Mouse (Mus musculus) heart, postnatal 14 days (tissue): ENCODE results near the gene Cald1. TPM values are rescaled to one million over a fixed set of nuclear protein-coding genes. Genes with fewer than 3 reads are reported as not detected.

ENCODE experiments used
- DNase-seq, 2 experiments: peaks; one replicate each; pipeline ENCODE4 v3.0.0; 2021 to 2022
- intact Hi-C: fragments of 180-260 bp; cut with DNase I; formaldehyde crosslinking; loops from one replicate; pipeline ENCODE4 v1.15.1; 2025
- long read RNA-seq, 2 experiments: library from polyadenylated mRNA; stranded (forward); transcript quantifications; one replicate each; pipeline ENCODE4 v2.0.0; 2021
- total RNA-seq, 2 experiments: library from RNA; stranded (reverse); gene quantifications; 2 replicates each; pipeline ENCODE4 v1.2.3; 2021

Cald1 gene
- 10 to 100 TPM; 56.0 to 59.6 TPM for total RNA-seq
- long read RNA-seq, experiment 1, full-length matches to known transcripts: 30 of 37 reads
- long read RNA-seq, experiment 1, partial matches to known transcripts: 3 of 37 reads
- long read RNA-seq, experiment 1, other reads (novel, unspliced or antisense): 4 of 37 reads
- long read RNA-seq, experiment 2, full-length matches to known transcripts: 33 of 52 reads
- long read RNA-seq, experiment 2, partial matches to known transcripts: 7 of 52 reads
- long read RNA-seq, experiment 2, other reads (novel, unspliced or antisense): 12 of 52 reads

DNA sequence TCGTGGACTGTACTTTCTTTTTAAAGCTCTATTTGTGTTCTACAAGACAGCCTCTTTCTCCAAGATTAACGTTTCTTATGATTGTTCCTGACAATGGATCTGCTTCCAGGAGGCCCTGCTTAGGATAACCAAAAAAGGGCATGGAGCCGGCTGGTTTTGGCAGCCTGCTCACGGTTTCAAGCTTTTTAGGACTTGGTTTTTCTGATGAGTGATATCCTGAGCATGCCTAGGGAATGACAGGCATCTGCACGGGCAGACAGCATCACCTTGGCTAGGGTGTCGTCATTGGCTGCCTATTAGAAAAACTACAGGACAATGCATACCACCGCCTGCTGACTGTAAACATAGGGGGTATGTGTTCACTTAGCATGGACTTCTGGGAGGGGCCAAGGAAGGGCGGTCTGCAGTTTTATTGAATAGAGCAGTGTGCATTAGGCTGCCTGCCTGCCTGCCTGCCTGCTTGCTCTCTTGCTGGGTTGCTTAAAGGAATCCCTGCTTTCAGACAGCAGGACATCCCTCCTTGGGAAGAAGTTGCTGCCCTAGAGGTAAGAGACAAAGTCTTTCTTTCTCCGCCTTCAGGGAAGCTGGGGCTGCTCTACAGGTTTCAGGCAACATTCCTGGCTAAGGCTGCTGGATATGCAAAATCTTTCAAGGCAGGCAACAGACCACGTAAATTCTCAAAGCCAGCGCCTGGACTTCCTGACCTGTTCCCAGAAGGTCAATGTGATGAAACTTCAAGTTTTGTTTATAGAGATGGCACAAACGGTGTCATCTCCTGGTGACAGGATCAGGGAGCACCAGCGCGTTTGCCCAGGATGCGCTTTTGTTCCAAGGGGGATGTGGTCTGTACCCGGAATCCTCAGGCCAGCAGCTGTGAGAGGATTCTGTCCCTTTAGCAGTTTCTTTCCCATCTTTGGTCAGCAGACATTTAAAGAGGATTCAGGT is at the start of gene Cald1:
Gene Cald1, plus strand, starts transcription at position 380 of the 945 bp plus-strand sequence.
- intact Hi-C loops: loop anchor here (5.0 kb wide), 5 partner anchors 39 to 159 kb away; no protein-coding TSS in a partner anchor
- peak; percentile 56 to 57 for DNase-seq

DNA sequence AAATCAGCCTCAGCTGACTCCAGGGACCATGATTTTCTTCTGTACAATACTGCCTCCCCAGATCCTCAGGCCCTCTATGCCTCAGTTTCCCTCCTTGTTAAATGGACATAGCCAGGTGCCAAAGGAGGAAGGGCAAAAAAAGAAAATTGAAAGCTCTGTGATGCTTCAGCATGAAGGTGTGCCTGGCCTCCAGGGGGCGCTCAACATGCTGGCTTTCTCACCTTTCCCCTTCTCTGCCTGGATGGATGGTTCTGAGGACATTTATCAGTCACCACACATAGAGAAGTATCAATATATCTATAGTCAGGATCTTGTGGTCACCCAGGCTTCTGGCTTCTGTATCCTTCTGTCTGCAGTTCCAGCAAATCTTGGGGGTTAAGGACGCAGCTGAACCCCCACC is 49.3 kb upstream of the Cald1 start:
- DNase-seq: peak; percentile 75 to 76
- intact Hi-C loops: loop anchor here (1.0 to 5.0 kb wide), 4 partner anchors 37 to 205 kb away; partner anchors contain the start of gene Cald1

DNA sequence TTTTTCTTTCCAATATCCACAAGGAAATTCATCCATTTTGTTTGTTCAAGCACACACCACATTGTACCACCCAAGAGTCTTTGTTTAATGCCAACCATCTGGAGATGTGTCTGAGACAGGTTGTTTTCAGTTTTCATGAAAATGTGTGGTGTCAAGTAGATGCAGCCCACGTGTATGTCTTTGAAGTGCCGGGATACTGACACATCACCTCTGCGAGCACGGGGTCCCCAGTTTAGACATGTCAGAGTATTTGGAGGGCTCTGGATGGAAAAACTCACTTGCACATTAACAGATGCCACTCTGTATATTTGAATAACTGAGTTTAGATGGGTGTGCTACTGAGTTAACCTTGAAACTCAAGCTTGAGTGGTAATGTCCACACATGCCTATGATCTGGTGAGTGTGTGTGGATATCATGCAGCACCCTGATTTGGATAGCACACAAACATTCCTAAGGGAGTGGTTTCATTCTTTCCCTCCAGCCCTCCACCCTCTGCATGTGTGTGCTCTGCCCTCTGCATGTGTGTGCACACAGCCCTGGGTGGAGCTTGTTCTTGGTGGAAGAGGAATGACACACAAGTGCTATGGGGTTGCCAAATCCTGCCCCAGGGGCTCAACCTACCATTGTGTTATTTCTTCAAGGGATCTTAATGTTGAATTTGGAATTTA is 45.7 kb upstream of the Cald1 start:
- no peak for DNase-seq
- intact Hi-C loops: no loop called here

DNA sequence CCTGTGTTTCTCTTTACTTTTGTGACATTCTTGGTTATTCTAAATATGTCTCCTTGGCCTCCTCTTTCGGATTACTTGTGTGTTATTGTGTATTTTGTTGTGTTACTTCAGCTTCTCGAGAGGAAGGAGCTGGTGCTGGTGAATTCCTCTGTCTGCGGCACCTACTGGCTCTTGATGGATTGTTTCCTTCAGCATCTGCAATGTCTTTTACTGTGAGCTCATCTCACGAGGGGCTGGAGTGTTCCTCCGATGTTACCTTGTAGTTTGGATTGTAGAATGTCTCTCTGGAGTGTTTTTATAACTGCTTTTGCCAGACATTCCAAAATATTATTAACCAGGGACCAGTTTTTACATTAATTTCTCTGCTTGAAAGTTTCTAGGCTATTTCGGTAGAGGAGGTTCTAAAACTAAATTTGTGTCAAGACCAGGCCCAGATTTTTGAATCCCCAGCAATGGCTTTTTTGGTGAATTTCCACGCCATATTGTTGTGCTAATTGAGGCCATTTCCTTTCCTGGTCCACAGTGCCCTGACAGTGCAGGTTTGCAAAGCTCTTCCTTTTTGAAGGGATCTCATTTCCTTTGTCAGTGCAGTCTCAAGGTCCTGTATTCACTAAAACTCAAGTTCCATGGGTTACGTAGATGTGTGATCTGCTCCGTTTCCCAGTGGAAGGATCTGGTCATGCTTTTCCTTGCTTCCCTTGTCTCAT is 43.9 kb upstream of the Cald1 start:
- intact Hi-C loops: no loop called here

DNA sequence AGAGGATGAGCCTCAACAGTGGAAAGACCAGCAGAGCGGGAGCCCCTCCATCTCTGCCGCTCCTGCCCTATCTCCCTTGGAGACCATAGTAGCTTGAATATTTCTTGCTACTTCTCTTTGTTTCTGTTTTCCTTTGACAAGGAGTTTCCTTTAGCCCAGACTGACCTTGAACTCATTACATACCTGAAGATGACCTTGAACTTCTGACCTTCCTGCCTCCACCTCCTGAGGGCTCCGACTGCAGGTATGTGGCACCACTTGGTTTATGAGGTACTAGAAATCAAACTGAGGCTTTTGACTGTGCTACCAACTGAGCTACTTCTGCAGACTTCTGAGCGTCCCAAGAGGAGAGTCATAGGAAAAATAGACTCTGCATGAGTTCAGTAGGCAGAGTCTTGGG is 38.8 kb upstream of the Cald1 start:
- DNase-seq: no peak
- intact Hi-C loops: no loop called here

More for the DNA sequence above, 43.9 kb upstream of the Cald1 start:
- DNase-seq: no peak

DNA sequence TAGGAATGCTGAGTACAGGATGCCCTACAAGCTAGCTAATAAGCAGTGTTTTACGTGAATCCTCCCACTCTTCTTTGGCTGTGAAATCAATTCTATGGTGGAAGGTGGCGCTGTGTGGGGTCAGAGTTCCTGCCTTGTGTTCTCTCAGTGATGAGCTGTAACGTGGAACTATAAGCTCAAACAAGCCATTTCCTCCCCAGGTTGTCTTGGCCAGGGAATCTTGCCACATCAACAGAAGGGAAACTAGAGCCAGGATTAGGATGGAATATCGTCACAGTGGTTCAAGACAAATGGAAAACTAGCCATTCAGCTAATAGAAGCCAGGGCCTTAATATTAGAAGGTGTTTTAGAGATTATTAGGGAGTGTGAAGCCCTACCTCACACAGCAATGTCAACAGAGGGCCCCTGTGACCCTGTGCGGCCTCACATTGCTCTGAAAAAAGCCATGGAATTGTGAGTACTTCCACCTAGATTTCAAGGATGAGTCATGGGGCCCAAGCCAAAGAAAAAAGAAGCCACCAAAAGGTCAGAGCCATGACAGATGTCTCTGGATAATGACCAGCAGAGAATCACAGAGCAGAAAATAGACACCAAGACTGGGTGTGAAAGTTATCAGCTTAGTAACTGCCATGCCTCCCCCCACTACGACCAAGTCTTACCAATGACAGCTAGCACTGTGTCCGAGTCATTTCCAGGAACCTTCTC is 33.0 kb upstream of the Cald1 start:
- no peak for DNase-seq
- intact Hi-C loops: no loop called here

DNA sequence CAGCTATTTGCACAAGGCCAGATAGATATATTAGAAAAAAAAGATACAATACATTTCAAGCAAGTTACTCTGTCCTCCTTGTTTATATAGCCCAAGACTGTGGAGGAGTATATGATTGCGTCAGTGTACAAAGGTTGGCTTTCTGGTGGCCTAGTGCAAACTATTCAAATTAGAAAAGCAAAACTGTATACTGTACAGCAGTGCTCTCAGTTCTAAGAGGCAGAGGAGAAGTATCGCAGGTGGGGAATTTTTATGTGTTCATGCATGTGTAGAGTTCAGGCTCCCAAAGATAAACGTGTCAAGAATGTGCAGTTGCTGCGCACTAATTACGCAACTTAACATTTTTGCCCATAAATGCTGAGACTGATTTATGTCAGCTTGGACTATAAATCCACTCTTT is 31.0 kb upstream of the Cald1 start:
- no peak for DNase-seq
- intact Hi-C loops: no loop called here

DNA sequence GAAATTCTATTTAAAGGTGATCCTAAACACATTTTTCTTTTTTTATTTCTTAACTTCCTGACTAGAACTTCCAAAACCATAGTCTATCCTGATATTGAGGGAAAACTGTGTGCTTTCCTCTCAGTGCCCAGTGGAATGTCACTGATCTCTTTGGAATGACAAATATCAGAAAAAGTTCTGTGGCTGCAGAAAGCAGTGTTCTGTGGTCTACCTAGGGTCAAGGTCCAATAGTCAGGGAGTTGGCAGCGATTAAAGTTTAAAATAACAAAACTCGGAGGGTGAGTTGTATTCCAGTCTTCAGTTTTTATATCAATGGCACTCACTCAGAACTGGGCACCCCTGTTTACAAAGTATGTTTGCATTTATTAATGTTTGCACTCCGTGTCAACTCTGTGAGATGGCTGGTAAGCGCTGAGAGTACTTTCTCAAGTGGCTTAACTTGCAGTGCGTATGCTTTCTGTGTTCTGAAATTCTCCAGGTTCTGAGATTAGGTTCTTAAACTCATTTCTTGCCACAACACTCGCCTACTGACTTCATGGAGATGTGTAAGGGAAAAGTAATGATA is 18.7 kb upstream of the Cald1 start:
- intact Hi-C loops: no loop called here
- no peak for DNase-seq

DNA sequence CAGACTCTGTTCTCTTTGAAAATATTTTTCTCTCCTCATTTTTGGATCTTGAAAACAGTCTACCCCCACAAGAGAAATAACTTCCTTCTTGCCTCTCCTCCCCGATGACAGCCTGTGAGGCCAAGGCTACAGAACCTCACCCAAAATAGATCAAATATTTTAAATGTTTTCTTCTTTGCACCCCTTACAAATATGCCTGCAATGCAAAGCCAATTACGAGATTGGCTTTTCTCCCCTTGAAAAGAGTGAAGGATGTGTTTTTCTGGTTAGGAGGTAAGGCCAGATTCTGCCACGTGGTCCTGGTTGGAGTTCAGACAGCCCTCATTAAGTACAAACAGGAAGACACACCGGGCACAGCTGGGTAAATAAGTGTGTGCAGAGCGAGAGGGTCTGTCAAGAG is 14.9 kb upstream of the Cald1 start:
- intact Hi-C loops: no loop called here
- DNase-seq: no peak

DNA sequence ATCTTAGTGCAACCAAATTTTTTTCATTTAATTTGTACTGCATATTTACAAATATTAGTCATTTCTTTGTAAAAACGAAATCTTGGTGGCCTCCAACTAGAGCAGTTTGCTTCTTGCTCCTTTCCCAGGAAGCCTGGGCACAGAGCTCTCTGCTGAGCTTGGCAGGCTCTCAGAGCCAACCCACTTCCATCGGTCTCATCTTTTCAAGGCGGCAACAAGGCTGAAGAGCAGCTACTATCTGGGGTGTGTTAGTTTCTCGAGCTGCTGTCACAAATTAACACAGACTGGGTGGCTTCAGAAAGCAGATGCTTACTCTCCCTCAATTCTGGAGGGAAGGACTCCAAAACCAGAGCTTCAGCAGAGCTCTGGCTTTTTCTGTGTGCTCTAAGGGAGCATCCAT is 10.2 kb upstream of the Cald1 start:
- no peak for DNase-seq
- intact Hi-C loops: no loop called here

DNA sequence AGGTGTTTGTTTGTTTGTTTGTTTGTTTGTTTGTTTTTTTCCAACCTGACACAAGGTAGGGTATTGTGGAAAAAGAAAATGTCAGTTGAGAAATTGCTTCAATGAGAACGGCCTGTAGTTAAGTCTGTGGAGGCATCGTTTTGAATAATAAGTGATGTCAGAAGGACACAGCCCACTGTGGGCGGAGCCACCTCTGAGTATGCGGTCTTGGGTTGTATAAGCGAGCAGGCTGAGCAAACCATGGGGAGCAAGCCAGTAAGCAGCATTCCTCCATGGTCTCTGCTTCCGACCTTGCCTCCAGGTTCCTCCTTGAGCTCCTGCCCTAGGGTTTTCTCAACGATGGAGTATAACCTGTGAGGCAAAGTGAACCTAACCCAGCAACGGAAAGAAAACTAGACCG is 7.6 kb upstream of the Cald1 start:
- no peak for DNase-seq
- intact Hi-C loops: no loop called here

DNA sequence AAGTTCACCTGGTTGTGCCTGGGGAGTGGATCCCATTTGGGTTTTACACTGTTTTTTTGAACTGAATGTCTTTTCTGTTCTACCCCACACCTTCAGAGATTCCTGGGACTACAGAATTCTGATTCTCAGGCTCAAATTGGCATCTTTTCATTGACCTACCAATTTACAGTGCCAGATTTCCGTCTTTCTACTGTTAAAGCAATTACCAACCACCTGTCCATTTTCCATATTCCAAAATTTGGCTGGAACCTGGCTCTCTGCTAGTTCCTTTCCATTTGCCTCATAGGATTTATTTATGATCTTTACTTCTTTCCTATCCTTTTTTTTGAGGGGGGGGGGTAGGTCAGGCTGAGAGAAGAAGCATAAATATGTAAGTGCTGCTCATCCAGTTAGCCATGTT is 4.9 kb upstream of the Cald1 start:
- intact Hi-C loops: no loop called here
- no peak for DNase-seq

DNA sequence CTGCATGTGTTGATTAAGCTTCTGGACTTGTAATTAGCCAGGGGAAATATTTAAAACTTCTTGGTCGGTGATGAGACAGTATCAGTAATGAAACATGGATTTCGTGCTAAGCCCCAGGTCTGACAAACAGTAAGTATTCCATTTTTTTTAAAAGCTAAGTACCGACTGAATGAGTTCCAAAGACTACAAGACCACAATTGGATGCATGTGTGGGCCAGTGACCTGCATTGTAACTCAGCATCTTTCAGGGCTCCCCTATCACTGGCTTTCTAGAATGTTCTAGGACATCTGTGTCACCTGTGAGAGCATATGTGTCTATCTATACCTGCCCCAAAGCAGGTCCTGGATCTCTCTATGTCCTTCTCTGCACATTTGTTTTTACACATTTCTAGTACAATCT is 984 bp upstream of the Cald1 start:
- intact Hi-C loops: loop anchor here (5.0 kb wide), 5 partner anchors 40 to 160 kb away; no protein-coding TSS in a partner anchor
- no peak for DNase-seq

DNA sequence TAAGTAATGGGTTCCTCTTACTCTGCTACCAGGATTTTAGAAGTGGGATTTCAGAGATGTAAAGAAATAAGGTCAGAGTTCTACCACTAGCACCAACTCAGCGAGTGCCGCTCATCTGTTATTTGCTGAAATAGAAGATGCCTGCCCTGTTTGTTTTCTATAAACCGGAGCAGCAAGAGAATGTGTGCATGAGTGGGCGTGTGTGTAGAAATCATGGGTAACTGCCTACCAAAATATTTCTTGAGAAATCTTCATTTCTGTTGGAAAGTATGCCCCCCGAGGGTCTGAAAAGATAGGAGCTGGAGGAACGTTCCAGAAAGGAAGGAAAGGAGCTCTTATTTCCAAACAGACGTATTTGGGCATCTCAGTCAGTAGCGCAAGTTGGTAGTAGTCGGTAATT is 871 bp downstream of the Cald1 start:
- DNase-seq: no peak
- intact Hi-C loops: loop anchor here (5.0 kb wide), 5 partner anchors 38 to 158 kb away; no protein-coding TSS in a partner anchor

DNA sequence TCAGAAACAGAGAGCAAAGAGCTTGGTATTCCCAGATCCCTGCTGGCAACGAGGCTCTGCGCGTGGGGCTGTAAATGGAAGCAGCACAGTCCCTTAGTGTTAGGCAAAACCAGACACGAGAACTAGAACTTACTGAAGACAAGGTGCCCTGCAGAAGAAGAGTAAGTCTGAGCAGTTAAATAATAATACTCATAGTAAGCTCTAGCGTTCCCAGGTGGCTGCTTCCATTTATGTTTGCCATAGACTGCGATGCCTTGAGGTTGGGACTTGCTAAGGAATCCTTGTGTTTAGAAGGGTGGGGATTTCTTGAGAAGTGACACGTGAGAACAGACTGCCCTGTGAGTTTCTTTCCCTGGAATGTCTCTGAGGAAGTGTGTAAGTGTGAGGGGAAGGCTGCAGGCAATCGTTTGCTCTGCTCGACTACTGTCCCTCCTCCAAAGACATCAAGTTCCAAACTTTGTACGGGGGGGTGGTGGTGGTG is 1.4 kb downstream of the Cald1 start:
- DNase-seq: no peak
- intact Hi-C loops: loop anchor here (5.0 kb wide), 5 partner anchors 38 to 158 kb away; no protein-coding TSS in a partner anchor

DNA sequence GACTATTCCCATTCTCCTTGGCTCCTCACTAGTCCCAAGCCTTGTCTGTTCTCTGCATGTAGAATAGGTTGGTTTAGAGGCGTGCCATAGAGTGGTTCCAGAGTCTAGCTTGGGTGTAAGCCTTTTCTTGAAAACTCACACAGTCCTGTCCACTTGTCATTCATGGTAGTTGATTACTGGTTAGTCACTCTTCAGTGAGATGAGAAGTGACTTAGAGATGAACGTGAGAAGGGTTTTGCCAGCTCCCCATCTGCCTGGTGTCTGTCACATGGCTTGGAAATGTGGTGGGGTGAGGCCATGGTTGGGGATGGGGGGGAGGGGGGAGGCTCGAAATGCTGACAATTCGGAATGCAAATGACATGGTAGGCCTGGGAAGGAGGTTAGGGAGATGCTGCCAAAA is 2.5 kb downstream of the Cald1 start:
- DNase-seq: no peak
- intact Hi-C loops: no loop called here

DNA sequence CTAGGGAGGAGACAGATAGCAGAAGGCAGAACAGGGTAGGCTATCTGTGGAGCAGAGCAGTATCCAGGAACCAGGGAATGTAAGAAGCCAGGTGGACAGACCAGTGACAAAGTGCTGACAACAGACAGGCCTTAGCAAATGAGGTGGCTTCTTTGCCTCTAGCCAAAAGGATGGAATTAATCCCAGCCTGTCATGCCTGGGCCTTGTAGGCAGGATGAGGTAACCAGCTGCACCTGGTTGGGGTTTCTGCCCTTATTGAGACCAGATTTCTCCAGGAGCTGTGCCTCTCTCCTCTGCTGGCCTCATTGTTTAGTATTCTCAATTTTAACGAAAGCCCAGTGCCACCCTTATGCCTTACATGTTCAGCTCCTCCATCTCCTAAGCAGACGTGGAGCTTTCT is 3.8 kb downstream of the Cald1 start:
- intact Hi-C loops: no loop called here
- no peak for DNase-seq

DNA sequence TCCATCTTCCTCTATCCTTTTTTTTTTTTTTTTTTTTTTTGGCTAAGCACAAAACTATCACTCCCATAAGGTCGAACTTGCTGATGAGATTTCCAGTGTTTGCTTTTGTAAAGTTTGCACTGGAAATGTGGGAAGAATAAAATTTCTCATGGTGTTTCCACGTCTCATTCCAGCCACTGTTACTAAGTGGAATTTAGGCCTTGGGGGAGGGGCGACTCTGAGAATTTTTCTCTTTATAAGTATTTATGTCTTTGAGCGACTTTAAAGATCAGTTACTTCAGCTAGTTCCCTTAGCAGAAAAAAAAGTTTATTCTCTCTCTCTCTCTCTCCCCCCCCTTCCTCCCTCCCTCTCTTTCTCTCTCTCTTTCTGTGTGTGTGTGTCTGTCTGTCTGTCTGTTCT is 8.1 kb downstream of the Cald1 start:
- intact Hi-C loops: no loop called here
- no peak for DNase-seq

DNA sequence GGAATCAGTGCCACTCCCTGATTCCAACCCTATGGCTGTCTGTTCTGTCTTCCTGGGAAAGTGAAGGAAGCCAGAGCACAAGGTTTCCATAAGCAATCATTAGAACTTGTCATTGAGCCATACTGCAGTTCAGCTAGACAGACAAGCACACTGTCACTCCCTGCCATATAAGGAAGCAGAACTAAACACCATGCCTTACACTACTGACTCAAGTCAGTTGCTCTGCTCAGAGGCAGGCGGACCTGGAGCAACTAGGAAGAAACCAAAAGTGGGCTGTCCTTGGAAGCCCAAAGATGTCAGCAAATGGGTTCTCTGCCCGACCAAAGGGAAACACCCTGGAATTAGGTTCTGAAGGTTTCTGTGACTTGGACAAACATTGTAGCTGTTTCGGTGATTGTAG is 10.3 kb downstream of the Cald1 start:
- intact Hi-C loops: no loop called here
- no peak for DNase-seq
